Mouse (Mus musculus): ENCODE results near the gene Psmd2. TPM values are rescaled to one million over a fixed set of nuclear protein-coding genes. Genes with fewer than 3 reads are reported as not detected.
A peak's percentile ranks its signal among the peaks of the same experiment; 100 is the strongest.
"Not testable (repeated sequence)": the region's sequence is repeated elsewhere in the genome, so short reads cannot be mapped to it uniquely, and the experiment has no call there.

Psmd2 gene
- polyA plus RNA-seq, 1 experiment from 2014 or later: 352 TPM

- no peak overlapping the region for H3K9ac ChIP-seq
- H3K9me3 ChIP-seq (ENCODE audit: low read depth, low read length): no peaks in the 10 kb centered on the region
- no peak overlapping the region for H3K27ac ChIP-seq (ENCODE audit: low read depth)
- DNase-seq (no peak), ATAC-seq (ENCODE audit: insufficient read depth) (no peak)
- TF ChIP-seq CTCF (IDR thresholded peaks at IDR 0.05; ENCODE audit: low read depth): no peak
- WGBS: 87% methylated on average over 4 of the region's 4 CpGs
- H3K27me3 ChIP-seq (ENCODE audit: insufficient read depth, low read length): no peaks in the 10 kb centered on the region
- no peak overlapping the region for H3K4me3 ChIP-seq (ENCODE audit: low read depth, low read length)
- H3K36me3 ChIP-seq (ENCODE audit: insufficient read depth): peaks cover 89% of the 10 kb centered on the region
- H3K4me1 ChIP-seq (ENCODE audit: insufficient read depth): no peaks in the 10 kb centered on the region
- H3K4me2 ChIP-seq: no peak overlapping the region
Observed at GRCm38 (mm10) chr16:20657661-20658060, 6.2 kb downstream of the Psmd2 start.

GRCm38 (mm10) chr16:20668013-20668412, 16.6 kb downstream of the Psmd2 start, which contains the start of gene Eif4g1:
Gene Eif4g1 (plus strand): TSS chr16:20668313.
- peaks cover 12% of the 10 kb centered on the region; the same call in 1 of the 2 replicates for H3K36me3 ChIP-seq (ENCODE audit: insufficient read depth)
- ATAC-seq (ENCODE audit: insufficient read depth); H3K4me2 ChIP-seq; H3K27ac ChIP-seq (ENCODE audit: low read depth); H3K27me3 ChIP-seq (ENCODE audit: insufficient read depth, low read length); H3K4me1 ChIP-seq (ENCODE audit: insufficient read depth); H3K9me3 ChIP-seq (ENCODE audit: low read depth, low read length); H3K9ac ChIP-seq; DNase-seq; H3K4me3 ChIP-seq (ENCODE audit: low read depth, low read length): not testable (repeated sequence)
- 90% methylated on average over 4 of the region's 6 CpGs for WGBS

- no peak for ATAC-seq (ENCODE audit: insufficient read depth)
- TF ChIP-seq CTCF (IDR thresholded peaks at IDR 0.05; ENCODE audit: low read depth): no peak
- Histone ChIP-seq H3K36me3 (ENCODE audit: insufficient read depth) (peaks cover 8% of the 10 kb centered on the region), H3K27me3 (ENCODE audit: insufficient read depth, low read length) (no peaks in the 10 kb centered on the region), H3K27ac (ENCODE audit: low read depth) (no peak overlapping the region), H3K9me3 (ENCODE audit: low read depth, low read length) (no peaks in the 10 kb centered on the region), H3K4me2 (no peak overlapping the region), H3K4me3 (ENCODE audit: low read depth, low read length) (no peak overlapping the region), H3K4me1 (ENCODE audit: insufficient read depth) (peaks cover 3% of the 10 kb centered on the region; the same call in 1 of the 2 replicates), H3K9ac (no peak overlapping the region)
- 74% methylated on average over 3 of the region's 3 CpGs for WGBS
- DNase-seq: no peak
Observed at GRCm38 (mm10) chr16:20670291-20670690, 18.8 kb downstream of the Psmd2 start.

GRCm38 (mm10) chr16:20671886-20672285, 20.4 kb downstream of the Psmd2 start:
- Histone ChIP-seq H3K9ac (no peak overlapping the region), H3K4me3 (ENCODE audit: low read depth, low read length) (peak overlapping the region; percentile 93), H3K4me1 (ENCODE audit: insufficient read depth) (peaks cover 3% of the 10 kb centered on the region; the same call in 1 of the 2 replicates), H3K27me3 (ENCODE audit: insufficient read depth, low read length) (no peaks in the 10 kb centered on the region), H3K36me3 (ENCODE audit: insufficient read depth) (peaks cover 24% of the 10 kb centered on the region), H3K4me2 (peak overlapping the region; percentile 99), H3K27ac (ENCODE audit: low read depth) (peak overlapping the region; percentile 30; the same call in 1 of the 2 replicates), H3K9me3 (ENCODE audit: low read depth, low read length) (no peaks in the 10 kb centered on the region)
- ATAC-seq (ENCODE audit: insufficient read depth) (no peak), DNase-seq (peak; percentile 5)
- 20% methylated on average over 6 of the region's 6 CpGs for WGBS
- TF ChIP-seq CTCF (IDR thresholded peaks at IDR 0.05; ENCODE audit: low read depth): no peak

GRCm38 (mm10) chr16:20672500-20672902, 21.0 kb downstream of the Psmd2 start:
- Histone ChIP-seq H3K36me3 (ENCODE audit: insufficient read depth) (peaks cover 30% of the 10 kb centered on the region), H3K9ac (peak overlapping the region; percentile 94), H3K4me2 (peak overlapping the region; percentile 99), H3K9me3 (ENCODE audit: low read depth, low read length) (no peaks in the 10 kb centered on the region), H3K27me3 (ENCODE audit: insufficient read depth, low read length) (no peaks in the 10 kb centered on the region), H3K4me3 (ENCODE audit: low read depth, low read length) (peak overlapping the region; percentile 93), H3K27ac (ENCODE audit: low read depth) (peak overlapping the region; percentile 94), H3K4me1 (ENCODE audit: insufficient read depth) (peaks cover 3% of the 10 kb centered on the region; the same call in 1 of the 2 replicates)
- DNase-seq (peak; percentile 98), ATAC-seq (ENCODE audit: insufficient read depth) (peak; percentile 94)
- TF ChIP-seq CTCF (IDR thresholded peaks at IDR 0.05; ENCODE audit: low read depth): no peak
- WGBS: 0% methylated on average over 29 of the region's 38 CpGs

GRCm38 (mm10) chr16:20672965-20673705, 21.7 kb downstream of the Psmd2 start:
- DNase-seq (peak; percentile 76), ATAC-seq (ENCODE audit: insufficient read depth) (peak; percentile 80)
- Histone ChIP-seq H3K4me1 (ENCODE audit: insufficient read depth) (peaks cover 3% of the 10 kb centered on the region; the same call in 1 of the 2 replicates), H3K27ac (ENCODE audit: low read depth) (peak overlapping the region; percentile 94), H3K4me2 (peak overlapping the region; percentile 99), H3K9me3 (ENCODE audit: low read depth, low read length) (no peaks in the 10 kb centered on the region), H3K27me3 (ENCODE audit: insufficient read depth, low read length) (no peaks in the 10 kb centered on the region), H3K9ac (peak overlapping the region; percentile 94), H3K4me3 (ENCODE audit: low read depth, low read length) (peak overlapping the region; percentile 93), H3K36me3 (ENCODE audit: insufficient read depth) (peaks cover 36% of the 10 kb centered on the region)
- WGBS: 1% methylated on average over 52 of the region's 78 CpGs
- TF ChIP-seq CTCF (IDR thresholded peaks at IDR 0.05; ENCODE audit: low read depth): no peak

- peaks cover 3% of the 10 kb centered on the region; the same call in 1 of the 2 replicates for H3K4me1 ChIP-seq (ENCODE audit: insufficient read depth)
- H3K36me3 ChIP-seq (ENCODE audit: insufficient read depth): peaks cover 43% of the 10 kb centered on the region
- no peaks in the 10 kb centered on the region for H3K27me3 ChIP-seq (ENCODE audit: insufficient read depth, low read length)
- DNase-seq (peak; percentile 14), ATAC-seq (ENCODE audit: insufficient read depth) (no peak)
- peak overlapping the region; percentile 94 for H3K9ac ChIP-seq
- H3K9me3 ChIP-seq (ENCODE audit: low read depth, low read length): no peaks in the 10 kb centered on the region
- H3K27ac ChIP-seq (ENCODE audit: low read depth): peak overlapping the region; percentile 94
- WGBS: 5% methylated on average over 14 of the region's 14 CpGs
- H3K4me2 ChIP-seq: peak overlapping the region; percentile 99
- no peak for TF ChIP-seq CTCF (IDR thresholded peaks at IDR 0.05; ENCODE audit: low read depth)
- peak overlapping the region; percentile 93 for H3K4me3 ChIP-seq (ENCODE audit: low read depth, low read length)
Observed at GRCm38 (mm10) chr16:20673706-20674303, 22.4 kb downstream of the Psmd2 start.

Measured in lung, embryonic 14.5 days (tissue).